Mouse (Mus musculus): ENCODE measurements around the gene Pofut2. TPM values are rescaled to one million over a fixed set of nuclear protein-coding genes. Genes with fewer than 3 reads are reported as not detected.

The Pofut2 gene
- polyA plus RNA-seq (2015; fragmentation: Nextera tagmentation; extraction: Ambion mirVana) = 126 and 132 TPM in 2 replicates

GRCm38 (mm10) chr10:77258704-77259621 is at the start of gene Pofut2:
TSS of gene Pofut2 (plus strand) at chr10:77259218.
- under 1% methylated on average over 81 of the region's 81 CpGs for WGBS

GRCm38 (mm10) chr10:77209261-77209660 is 49.8 kb upstream of the Pofut2 start:
- H3K4me2 ChIP-seq (ENCODE audit: low read depth, low read length) = no peak overlapping the region
- H3K4me1 ChIP-seq (replicated peaks; ENCODE audit: control insufficient read depth, insufficient read depth, low read length) = peaks cover 40% of the 10 kb centered on the region
- no peaks in the 10 kb centered on the region for H3K9me3 ChIP-seq (ENCODE audit: control insufficient read depth, low read length)
- H3K27me3 ChIP-seq (ENCODE audit: control insufficient read depth, insufficient read depth, low read depth, low read length) = no peaks in the 10 kb centered on the region
- no peak overlapping the region for H3K4me3 ChIP-seq (ENCODE audit: low read length)
- H3K9ac ChIP-seq (ENCODE audit: low read length) = no peak overlapping the region
- 62% methylated on average over 5 of the region's 5 CpGs for WGBS
- no peak overlapping the region for H3K27ac ChIP-seq (ENCODE audit: low read length)
- no peak for ATAC-seq (ENCODE audit: low read depth)
- no peaks in the 10 kb centered on the region for H3K36me3 ChIP-seq (ENCODE audit: control insufficient read depth, insufficient read depth, low read length)

More at GRCm38 (mm10) chr10:77258704-77259621, at the start of gene Pofut2:
- Histone ChIP-seq H3K27me3 (ENCODE audit: control insufficient read depth, insufficient read depth, low read depth, low read length) (no peaks in the 10 kb centered on the region), H3K4me1 (replicated peaks; ENCODE audit: control insufficient read depth, insufficient read depth, low read length) (peaks cover 11% of the 10 kb centered on the region), H3K4me2 (ENCODE audit: low read depth, low read length) (peak within 1 kb of the TSS; percentile 85), H3K9me3 (ENCODE audit: control insufficient read depth, low read length) (no peaks in the 10 kb centered on the region), H3K36me3 (ENCODE audit: control insufficient read depth, insufficient read depth, low read length) (peaks cover 21% of the 10 kb centered on the region), H3K9ac (ENCODE audit: low read length) (peak within 1 kb of the TSS; percentile 91), H3K4me3 (ENCODE audit: low read length) (peak within 1 kb of the TSS; percentile 93), H3K27ac (ENCODE audit: low read length) (peak within 1 kb of the TSS; percentile 87)
- ATAC-seq (ENCODE audit: low read depth) = peak; percentile 99

GRCm38 (mm10) chr10:77210666-77211065 is 48.4 kb upstream of the Pofut2 start:
- Histone ChIP-seq H3K9me3 (ENCODE audit: control insufficient read depth, low read length) (no peaks in the 10 kb centered on the region), H3K27ac (ENCODE audit: low read length) (peak overlapping the region; percentile 80), H3K4me1 (replicated peaks; ENCODE audit: control insufficient read depth, insufficient read depth, low read length) (peaks cover 48% of the 10 kb centered on the region), H3K9ac (ENCODE audit: low read length) (no peak overlapping the region), H3K36me3 (ENCODE audit: control insufficient read depth, insufficient read depth, low read length) (no peaks in the 10 kb centered on the region), H3K4me3 (ENCODE audit: low read length) (no peak overlapping the region), H3K27me3 (ENCODE audit: control insufficient read depth, insufficient read depth, low read depth, low read length) (no peaks in the 10 kb centered on the region), H3K4me2 (ENCODE audit: low read depth, low read length) (no peak overlapping the region)
- no peak for ATAC-seq (ENCODE audit: low read depth)
- WGBS = 87% methylated on average over 3 of the region's 3 CpGs

GRCm38 (mm10) chr10:77211116-77211570 is 47.9 kb upstream of the Pofut2 start:
- WGBS = 19% methylated on average over 11 of the region's 11 CpGs
- peaks cover 52% of the 10 kb centered on the region for H3K4me1 ChIP-seq (replicated peaks; ENCODE audit: control insufficient read depth, insufficient read depth, low read length)
- H3K4me3 ChIP-seq (ENCODE audit: low read length) = no peak overlapping the region
- no peak overlapping the region for H3K4me2 ChIP-seq (ENCODE audit: low read depth, low read length)
- no peaks in the 10 kb centered on the region for H3K27me3 ChIP-seq (ENCODE audit: control insufficient read depth, insufficient read depth, low read depth, low read length)
- ATAC-seq (ENCODE audit: low read depth) = peak; percentile 36; the same call in 1 of the 2 replicates
- peak overlapping the region; percentile 46; the same call in 1 of the 2 replicates for H3K9ac ChIP-seq (ENCODE audit: low read length)
- H3K27ac ChIP-seq (ENCODE audit: low read length) = peak overlapping the region; percentile 80
- no peaks in the 10 kb centered on the region for H3K36me3 ChIP-seq (ENCODE audit: control insufficient read depth, insufficient read depth, low read length)
- H3K9me3 ChIP-seq (ENCODE audit: control insufficient read depth, low read length) = no peaks in the 10 kb centered on the region

- H3K27ac ChIP-seq (ENCODE audit: low read length) = peak overlapping the region; percentile 23; the same call in 1 of the 2 replicates
- H3K4me1 ChIP-seq (replicated peaks; ENCODE audit: control insufficient read depth, insufficient read depth, low read length) = peaks cover 46% of the 10 kb centered on the region
- WGBS = 66% methylated on average over 6 of the region's 6 CpGs
- H3K27me3 ChIP-seq (ENCODE audit: control insufficient read depth, insufficient read depth, low read depth, low read length) = no peaks in the 10 kb centered on the region
- no peaks in the 10 kb centered on the region for H3K9me3 ChIP-seq (ENCODE audit: control insufficient read depth, low read length)
- no peak overlapping the region for H3K9ac ChIP-seq (ENCODE audit: low read length)
- no peak for ATAC-seq (ENCODE audit: low read depth)
- no peak overlapping the region for H3K4me3 ChIP-seq (ENCODE audit: low read length)
- no peaks in the 10 kb centered on the region for H3K36me3 ChIP-seq (ENCODE audit: control insufficient read depth, insufficient read depth, low read length)
- no peak overlapping the region for H3K4me2 ChIP-seq (ENCODE audit: low read depth, low read length)
These were observed 46.5 kb upstream of the Pofut2 start for GRCm38 (mm10) chr10:77212354-77213120.

GRCm38 (mm10) chr10:77213483-77213882 is 45.5 kb upstream of the Pofut2 start:
- Histone ChIP-seq H3K27me3 (ENCODE audit: control insufficient read depth, insufficient read depth, low read depth, low read length) (no peaks in the 10 kb centered on the region), H3K36me3 (ENCODE audit: control insufficient read depth, insufficient read depth, low read length) (no peaks in the 10 kb centered on the region), H3K4me3 (ENCODE audit: low read length) (no peak overlapping the region), H3K27ac (ENCODE audit: low read length) (peak overlapping the region; percentile 38; the same call in 1 of the 2 replicates), H3K9ac (ENCODE audit: low read length) (no peak overlapping the region), H3K4me2 (ENCODE audit: low read depth, low read length) (no peak overlapping the region), H3K4me1 (replicated peaks; ENCODE audit: control insufficient read depth, insufficient read depth, low read length) (peaks cover 46% of the 10 kb centered on the region), H3K9me3 (ENCODE audit: control insufficient read depth, low read length) (no peaks in the 10 kb centered on the region)
- ATAC-seq (ENCODE audit: low read depth) = no peak
- 72% methylated on average over 5 of the region's 5 CpGs for WGBS

- ATAC-seq (ENCODE audit: low read depth) = peak; percentile 13; the same call in 1 of the 2 replicates
- peaks cover 42% of the 10 kb centered on the region for H3K4me1 ChIP-seq (replicated peaks; ENCODE audit: control insufficient read depth, insufficient read depth, low read length)
- WGBS = 32% methylated on average over 8 of the region's 8 CpGs
- no peak overlapping the region for H3K9ac ChIP-seq (ENCODE audit: low read length)
- H3K36me3 ChIP-seq (ENCODE audit: control insufficient read depth, insufficient read depth, low read length) = no peaks in the 10 kb centered on the region
- H3K9me3 ChIP-seq (ENCODE audit: control insufficient read depth, low read length) = no peaks in the 10 kb centered on the region
- H3K4me2 ChIP-seq (ENCODE audit: low read depth, low read length) = no peak overlapping the region
- peak overlapping the region; percentile 58 for H3K27ac ChIP-seq (ENCODE audit: low read length)
- no peaks in the 10 kb centered on the region for H3K27me3 ChIP-seq (ENCODE audit: control insufficient read depth, insufficient read depth, low read depth, low read length)
- H3K4me3 ChIP-seq (ENCODE audit: low read length) = no peak overlapping the region
These were observed 44.4 kb upstream of the Pofut2 start for GRCm38 (mm10) chr10:77214586-77214985.

- Histone ChIP-seq H3K27ac (ENCODE audit: low read length) (peak overlapping the region; percentile 76), H3K4me2 (ENCODE audit: low read depth, low read length) (no peak overlapping the region), H3K9ac (ENCODE audit: low read length) (peak overlapping the region; percentile 12; the same call in 1 of the 2 replicates), H3K4me3 (ENCODE audit: low read length) (no peak overlapping the region), H3K36me3 (ENCODE audit: control insufficient read depth, insufficient read depth, low read length) (no peaks in the 10 kb centered on the region), H3K27me3 (ENCODE audit: control insufficient read depth, insufficient read depth, low read depth, low read length) (no peaks in the 10 kb centered on the region), H3K4me1 (replicated peaks; ENCODE audit: control insufficient read depth, insufficient read depth, low read length) (peaks cover 40% of the 10 kb centered on the region), H3K9me3 (ENCODE audit: control insufficient read depth, low read length) (no peaks in the 10 kb centered on the region)
- WGBS = 46% methylated on average over 4 of the region's 4 CpGs
- ATAC-seq (ENCODE audit: low read depth) = peak; percentile 53
These were observed 43.4 kb upstream of the Pofut2 start for GRCm38 (mm10) chr10:77215641-77216040.

GRCm38 (mm10) chr10:77216313-77216712 is 42.7 kb upstream of the Pofut2 start:
- Histone ChIP-seq H3K27me3 (ENCODE audit: control insufficient read depth, insufficient read depth, low read depth, low read length) (no peaks in the 10 kb centered on the region), H3K36me3 (ENCODE audit: control insufficient read depth, insufficient read depth, low read length) (no peaks in the 10 kb centered on the region), H3K9me3 (ENCODE audit: control insufficient read depth, low read length) (no peaks in the 10 kb centered on the region), H3K9ac (ENCODE audit: low read length) (no peak overlapping the region), H3K4me2 (ENCODE audit: low read depth, low read length) (no peak overlapping the region), H3K27ac (ENCODE audit: low read length) (peak overlapping the region; percentile 76), H3K4me3 (ENCODE audit: low read length) (no peak overlapping the region), H3K4me1 (replicated peaks; ENCODE audit: control insufficient read depth, insufficient read depth, low read length) (peaks cover 33% of the 10 kb centered on the region)
- 73% methylated on average over 2 of the region's 2 CpGs for WGBS
- ATAC-seq (ENCODE audit: low read depth) = no peak
